Mouse (Mus musculus): ENCODE data around the gene Gm20379. TPM values are rescaled to one million over a fixed set of nuclear protein-coding genes. Genes with fewer than 3 reads are reported as not detected.

Gene Gm20379
- polyA plus RNA-seq, 1 experiment from 2014 or later = 0.90 TPM

GRCm38 (mm10) chr13:92296490-92296889, 9.3 kb upstream of the Gm20379 start:
- Histone ChIP-seq H3K27me3 (ENCODE audit: control insufficient read depth, insufficient read depth, low read length) (no peaks in the 10 kb centered on the region), H3K4me2 (ENCODE audit: low read depth, low read length) (no peak overlapping the region), H3K27ac (ENCODE audit: low read length) (no peak overlapping the region), H3K36me3 (ENCODE audit: control insufficient read depth, insufficient read depth, low read length) (0 out of 2 replicates have a peak, but pooled peaks cover 7% of the 10 kb centered on the region), H3K9ac (ENCODE audit: low read length) (no peak overlapping the region), H3K4me1 (ENCODE audit: control insufficient read depth, insufficient read depth, low read length) (no peaks in the 10 kb centered on the region), H3K9me3 (replicated peaks; ENCODE audit: control insufficient read depth, low read length) (no peaks in the 10 kb centered on the region), H3K4me3 (replicated peaks; ENCODE audit: low read length) (no peak overlapping the region)
- 92% methylated on average over 4 of the region's 4 CpGs for WGBS
- ATAC-seq (ENCODE audit: insufficient read depth, low FRiP score) = no peak

GRCm38 (mm10) chr13:92297021-92297420, 8.8 kb upstream of the Gm20379 start:
- H3K9me3 ChIP-seq (replicated peaks; ENCODE audit: control insufficient read depth, low read length) = no peaks in the 10 kb centered on the region
- H3K4me3 ChIP-seq (replicated peaks; ENCODE audit: low read length) = no peak overlapping the region
- H3K9ac ChIP-seq (ENCODE audit: low read length) = no peak overlapping the region
- WGBS = 90% methylated on average over 2 of the region's 2 CpGs
- no peaks in the 10 kb centered on the region for H3K27me3 ChIP-seq (ENCODE audit: control insufficient read depth, insufficient read depth, low read length)
- no peak for ATAC-seq (ENCODE audit: insufficient read depth, low FRiP score)
- H3K36me3 ChIP-seq (ENCODE audit: control insufficient read depth, insufficient read depth, low read length) = 0 out of 2 replicates have a peak, but pooled peaks cover 7% of the 10 kb centered on the region
- no peak overlapping the region for H3K4me2 ChIP-seq (ENCODE audit: low read depth, low read length)
- H3K4me1 ChIP-seq (ENCODE audit: control insufficient read depth, insufficient read depth, low read length) = no peaks in the 10 kb centered on the region
- H3K27ac ChIP-seq (ENCODE audit: low read length) = no peak overlapping the region

GRCm38 (mm10) chr13:92299522-92299921, 6.3 kb upstream of the Gm20379 start:
- ATAC-seq (ENCODE audit: insufficient read depth, low FRiP score) = no peak
- Histone ChIP-seq H3K4me2 (ENCODE audit: low read depth, low read length) (no peak overlapping the region), H3K9me3 (replicated peaks; ENCODE audit: control insufficient read depth, low read length) (no peaks in the 10 kb centered on the region), H3K4me1 (ENCODE audit: control insufficient read depth, insufficient read depth, low read length) (no peaks in the 10 kb centered on the region), H3K27ac (ENCODE audit: low read length) (no peak overlapping the region), H3K27me3 (ENCODE audit: control insufficient read depth, insufficient read depth, low read length) (no peaks in the 10 kb centered on the region), H3K4me3 (replicated peaks; ENCODE audit: low read length) (no peak overlapping the region), H3K36me3 (ENCODE audit: control insufficient read depth, insufficient read depth, low read length) (0 out of 2 replicates have a peak, but pooled peaks cover 5% of the 10 kb centered on the region), H3K9ac (ENCODE audit: low read length) (no peak overlapping the region)
- 74% methylated on average over 1 of the region's 1 CpGs for WGBS

- H3K4me2 ChIP-seq (ENCODE audit: low read depth, low read length) = no peak overlapping the region
- H3K4me3 ChIP-seq (replicated peaks; ENCODE audit: low read length) = no peak overlapping the region
- ATAC-seq (ENCODE audit: insufficient read depth, low FRiP score) = no peak
- no peaks in the 10 kb centered on the region for H3K9me3 ChIP-seq (replicated peaks; ENCODE audit: control insufficient read depth, low read length)
- no peaks in the 10 kb centered on the region for H3K4me1 ChIP-seq (ENCODE audit: control insufficient read depth, insufficient read depth, low read length)
- no peaks in the 10 kb centered on the region for H3K36me3 ChIP-seq (ENCODE audit: control insufficient read depth, insufficient read depth, low read length)
- WGBS = 46% methylated on average over 4 of the region's 4 CpGs
- no peaks in the 10 kb centered on the region for H3K27me3 ChIP-seq (ENCODE audit: control insufficient read depth, insufficient read depth, low read length)
- no peak overlapping the region for H3K9ac ChIP-seq (ENCODE audit: low read length)
- no peak overlapping the region for H3K27ac ChIP-seq (ENCODE audit: low read length)
Observed at GRCm38 (mm10) chr13:92301754-92302153, 4.0 kb upstream of the Gm20379 start.

GRCm38 (mm10) chr13:92302466-92302865, 3.3 kb upstream of the Gm20379 start:
- Histone ChIP-seq H3K9me3 (replicated peaks; ENCODE audit: control insufficient read depth, low read length) (no peaks in the 10 kb centered on the region), H3K27ac (ENCODE audit: low read length) (no peak overlapping the region), H3K4me3 (replicated peaks; ENCODE audit: low read length) (no peak overlapping the region), H3K36me3 (ENCODE audit: control insufficient read depth, insufficient read depth, low read length) (no peaks in the 10 kb centered on the region), H3K9ac (ENCODE audit: low read length) (no peak overlapping the region), H3K4me2 (ENCODE audit: low read depth, low read length) (no peak overlapping the region), H3K4me1 (ENCODE audit: control insufficient read depth, insufficient read depth, low read length) (no peaks in the 10 kb centered on the region), H3K27me3 (ENCODE audit: control insufficient read depth, insufficient read depth, low read length) (no peaks in the 10 kb centered on the region)
- 74% methylated on average over 4 of the region's 4 CpGs for WGBS
- ATAC-seq (ENCODE audit: insufficient read depth, low FRiP score) = no peak

GRCm38 (mm10) chr13:92303062-92303948, 2.5 kb upstream of the Gm20379 start:
- Histone ChIP-seq H3K9me3 (replicated peaks; ENCODE audit: control insufficient read depth, low read length) (no peaks in the 10 kb centered on the region), H3K4me1 (ENCODE audit: control insufficient read depth, insufficient read depth, low read length) (no peaks in the 10 kb centered on the region), H3K4me2 (ENCODE audit: low read depth, low read length) (no peak overlapping the region), H3K9ac (ENCODE audit: low read length) (no peak overlapping the region), H3K27ac (ENCODE audit: low read length) (no peak overlapping the region), H3K36me3 (ENCODE audit: control insufficient read depth, insufficient read depth, low read length) (0 out of 2 replicates have a peak, but pooled peaks cover 4% of the 10 kb centered on the region), H3K4me3 (replicated peaks; ENCODE audit: low read length) (no peak overlapping the region), H3K27me3 (ENCODE audit: control insufficient read depth, insufficient read depth, low read length) (no peaks in the 10 kb centered on the region)
- WGBS = 82% methylated on average over 8 of the region's 8 CpGs
- ATAC-seq (ENCODE audit: insufficient read depth, low FRiP score) = no peak

GRCm38 (mm10) chr13:92304291-92304690, 1.5 kb upstream of the Gm20379 start:
- no peak overlapping the region for H3K9ac ChIP-seq (ENCODE audit: low read length)
- no peaks in the 10 kb centered on the region for H3K4me1 ChIP-seq (ENCODE audit: control insufficient read depth, insufficient read depth, low read length)
- H3K9me3 ChIP-seq (replicated peaks; ENCODE audit: control insufficient read depth, low read length) = no peaks in the 10 kb centered on the region
- H3K36me3 ChIP-seq (ENCODE audit: control insufficient read depth, insufficient read depth, low read length) = peaks cover 8% of the 10 kb centered on the region; the same call in 1 of the 2 replicates
- 94% methylated on average over 5 of the region's 5 CpGs for WGBS
- no peak overlapping the region for H3K27ac ChIP-seq (ENCODE audit: low read length)
- no peak overlapping the region for H3K4me2 ChIP-seq (ENCODE audit: low read depth, low read length)
- no peak overlapping the region for H3K4me3 ChIP-seq (replicated peaks; ENCODE audit: low read length)
- no peak for ATAC-seq (ENCODE audit: insufficient read depth, low FRiP score)
- no peaks in the 10 kb centered on the region for H3K27me3 ChIP-seq (ENCODE audit: control insufficient read depth, insufficient read depth, low read length)

GRCm38 (mm10) chr13:92314613-92315012, 8.8 kb downstream of the Gm20379 start:
- Histone ChIP-seq H3K4me2 (ENCODE audit: low read depth, low read length) (no peak overlapping the region), H3K4me1 (ENCODE audit: control insufficient read depth, insufficient read depth, low read length) (no peaks in the 10 kb centered on the region), H3K4me3 (replicated peaks; ENCODE audit: low read length) (no peak overlapping the region), H3K36me3 (ENCODE audit: control insufficient read depth, insufficient read depth, low read length) (peaks cover 4% of the 10 kb centered on the region; the same call in 1 of the 2 replicates), H3K9ac (ENCODE audit: low read length) (no peak overlapping the region), H3K9me3 (replicated peaks; ENCODE audit: control insufficient read depth, low read length) (no peaks in the 10 kb centered on the region), H3K27me3 (ENCODE audit: control insufficient read depth, insufficient read depth, low read length) (no peaks in the 10 kb centered on the region), H3K27ac (ENCODE audit: low read length) (no peak overlapping the region)
- no peak for ATAC-seq (ENCODE audit: insufficient read depth, low FRiP score)
- 86% methylated on average over 5 of the region's 5 CpGs for WGBS

- H3K27me3 ChIP-seq (ENCODE audit: control insufficient read depth, insufficient read depth, low read length) = no peaks in the 10 kb centered on the region
- no peak overlapping the region for H3K4me3 ChIP-seq (replicated peaks; ENCODE audit: low read length)
- no peak overlapping the region for H3K9ac ChIP-seq (ENCODE audit: low read length)
- no peak overlapping the region for H3K4me2 ChIP-seq (ENCODE audit: low read depth, low read length)
- H3K27ac ChIP-seq (ENCODE audit: low read length) = no peak overlapping the region
- peaks cover 4% of the 10 kb centered on the region; the same call in 1 of the 2 replicates for H3K36me3 ChIP-seq (ENCODE audit: control insufficient read depth, insufficient read depth, low read length)
- ATAC-seq (ENCODE audit: insufficient read depth, low FRiP score) = no peak
- 80% methylated on average over 5 of the region's 5 CpGs for WGBS
- H3K4me1 ChIP-seq (ENCODE audit: control insufficient read depth, insufficient read depth, low read length) = no peaks in the 10 kb centered on the region
- no peaks in the 10 kb centered on the region for H3K9me3 ChIP-seq (replicated peaks; ENCODE audit: control insufficient read depth, low read length)
Observed at GRCm38 (mm10) chr13:92320770-92321169, 15.0 kb downstream of the Gm20379 start.

Data from stomach, embryonic 16.5 days (tissue).